Mouse (Mus musculus): ENCODE results near the gene Olfr1277. TPM values are rescaled to one million over a fixed set of nuclear protein-coding genes. Genes with fewer than 3 reads are reported as not detected.

Olfr1277 gene
- not detected for total RNA-seq (2022)

DNA sequence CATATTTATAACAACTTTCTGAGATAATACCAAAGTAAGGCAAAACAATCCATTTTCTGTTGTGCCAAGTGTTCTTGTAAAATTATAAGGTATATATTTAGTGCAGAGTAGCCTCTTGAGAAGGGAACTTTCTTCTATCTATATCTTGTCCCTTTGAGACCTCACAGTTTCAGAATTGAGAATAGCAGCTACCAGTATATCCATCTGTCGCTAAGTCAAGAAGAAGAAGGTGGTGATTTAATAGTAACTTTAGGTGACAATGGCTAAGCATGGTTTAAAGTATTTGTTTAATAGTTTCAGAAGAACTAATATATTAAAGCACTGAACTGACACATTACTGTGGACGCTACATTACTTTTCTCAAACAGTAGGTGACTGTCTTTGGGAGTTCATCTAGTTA lies at the start of gene Olfr1277:
Olfr1277 (minus strand) TSS at position 101 of the 400 bp plus-strand sequence.
- no peak for DNase-seq (ENCODE audit: low spot score in 2 of 2)

DNA sequence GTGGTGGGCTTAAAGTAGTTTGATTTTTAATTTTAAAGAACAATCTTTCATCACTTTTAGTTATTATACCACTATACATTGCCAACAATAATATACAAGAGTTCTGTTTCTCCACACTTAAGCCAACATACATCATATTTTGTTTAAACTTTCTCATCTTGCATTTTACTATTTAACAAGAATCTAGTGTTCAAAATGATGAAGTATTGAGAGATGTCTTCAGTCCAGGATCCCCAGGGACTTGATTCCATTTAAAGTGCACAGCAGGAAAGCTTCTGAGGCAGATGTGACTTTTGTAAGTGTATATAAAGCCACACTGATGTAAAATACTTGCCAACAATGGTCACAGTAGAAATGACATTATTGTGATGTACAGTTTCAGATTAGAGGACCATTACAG lies 39.8 kb upstream of the Olfr1277 start, which contains the start of gene Olfr1280:
Olfr1280 (plus strand) TSS at position 301 of the 400 bp plus-strand sequence.
- DNase-seq (ENCODE audit: low spot score in 2 of 2) = no peak

GRCm38 (mm10) chr2:111300374-111300773 lies 26.5 kb upstream of the Olfr1277 start, which contains the start of gene Olfr1279:
Gene Olfr1279, plus strand, starts transcription at chr2:111300635.
- no peak for DNase-seq (ENCODE audit: low spot score in 2 of 2)

- DNase-seq (ENCODE audit: low spot score in 2 of 2) = no peak
These were observed 24.6 kb upstream of the Olfr1277 start for GRCm38 (mm10) chr2:111298541-111298940.

DNA sequence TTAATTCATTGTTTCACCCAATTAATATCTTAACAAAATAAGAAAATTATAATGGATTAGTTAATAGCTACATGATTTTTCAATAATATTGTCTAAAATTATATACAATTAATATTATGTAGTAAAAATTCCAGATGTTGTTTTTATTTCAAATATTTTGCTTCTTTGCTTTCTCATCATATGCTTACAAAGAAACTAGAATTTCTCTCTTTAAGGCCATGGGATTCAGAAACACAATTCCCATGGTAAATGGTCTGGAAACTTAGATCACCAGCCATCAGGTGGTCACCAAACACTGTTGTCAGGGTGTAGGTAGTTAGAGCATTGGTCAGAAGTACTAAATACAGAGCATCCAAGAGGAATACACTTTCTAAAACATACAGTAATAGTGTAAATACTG lies 15.9 kb upstream of the Olfr1277 start, which contains the start of gene Olfr1278:
Olfr1278 (plus strand) TSS at position 301 of the 400 bp plus-strand sequence.
- DNase-seq (ENCODE audit: low spot score in 2 of 2) = no peak

- no peak for DNase-seq (ENCODE audit: low spot score in 2 of 2)
These were observed 19.7 kb downstream of the Olfr1277 start, which contains the start of gene Olfr1276 for GRCm38 (mm10) chr2:111254216-111254615. Gene Olfr1276, plus strand, starts transcription at chr2:111254516.

- DNase-seq (ENCODE audit: low spot score in 2 of 2) = no peak
These were observed 38.7 kb downstream of the Olfr1277 start, which contains the start of gene Olfr1275 for GRCm38 (mm10) chr2:111235186-111235585. Gene Olfr1275, minus strand, starts transcription at chr2:111235286.

- DNase-seq (ENCODE audit: low spot score in 2 of 2) = no peak
These were observed 44.4 kb downstream of the Olfr1277 start, which contains the start of gene 4930430A15Rik for GRCm38 (mm10) chr2:111229502-111229901. Gene 4930430A15Rik, minus strand, starts transcription at chr2:111229602.

Other genes with a start within 250 kb of the Olfr1277 start
- not detected for gene Gm13941, start 168.1 kb downstream of the Olfr1277 start, total RNA-seq (2022)
- not detected for gene Gm15130, start 121.2 kb downstream of the Olfr1277 start, total RNA-seq (2022)
- gene 4930430A15Rik, start 44.5 kb downstream of the Olfr1277 start, total RNA-seq (2022) = not detected
- not detected for gene Olfr1275, start 38.8 kb downstream of the Olfr1277 start, total RNA-seq (2022)
- not detected for gene Olfr1276, start 19.6 kb downstream of the Olfr1277 start, total RNA-seq (2022)
- not detected for gene Olfr1278, start 16.0 kb upstream of the Olfr1277 start, total RNA-seq (2022)
- not detected for gene Olfr1279, start 26.5 kb upstream of the Olfr1277 start, total RNA-seq (2022)
- gene Olfr1280, start 39.9 kb upstream of the Olfr1277 start, total RNA-seq (2022) = not detected
- gene Olfr1281, start 52.4 kb upstream of the Olfr1277 start, total RNA-seq (2022) = not detected
- gene Olfr1282, start 62.0 kb upstream of the Olfr1277 start, total RNA-seq (2022) = not detected
- gene Olfr1283, start 92.7 kb upstream of the Olfr1277 start, total RNA-seq (2022) = not detected
- gene Olfr1284, start 101.4 kb upstream of the Olfr1277 start, total RNA-seq (2022) = not detected
- gene Olfr1286, start 149.0 kb upstream of the Olfr1277 start, total RNA-seq (2022) = not detected
- not detected for gene Olfr1287, start 175.0 kb upstream of the Olfr1277 start, total RNA-seq (2022)
- gene Olfr1288, start 200.0 kb upstream of the Olfr1277 start, total RNA-seq (2022) = not detected
- gene Olfr1289, start 206.7 kb upstream of the Olfr1277 start, total RNA-seq (2022) = not detected
- not detected for gene Olfr1290, start 219.7 kb upstream of the Olfr1277 start, total RNA-seq (2022)
- gene Olfr1291-ps1, start 223.1 kb upstream of the Olfr1277 start, total RNA-seq (2022) = not detected

Measured in left cerebral cortex, adult 8-10 months (tissue).